Mouse (Mus musculus) olfactory bulb, adult 2 months (tissue): ENCODE measurements around the gene Mfsd12.

Experiments
- CTCF ChIP-seq: fragments of 200-500 bp; IDR thresholded peaks from 2 replicates; pipeline ENCODE4 v1.5.1; 2012; ENCODE audit warnings: low read depth, mild to moderate bottlenecking, low read length, moderate library complexity; ENCODE audit not compliant: insufficient read depth
- POLR2A ChIP-seq: fragments of 200-500 bp; IDR thresholded peaks from 2 replicates; pipeline ENCODE4 v1.6.1; 2012; ENCODE audit warnings: mild to moderate bottlenecking, low read depth, low read length, moderate library complexity; ENCODE audit not compliant: insufficient read depth

GRCm38 (mm10) chr10:81330007-81330406, 27.3 kb upstream of the Mfsd12 start:
- TF ChIP-seq CTCF (no peak), POLR2A (no peak)
